Mouse (Mus musculus): ENCODE data around the gene St7.

The St7 gene

DNA sequence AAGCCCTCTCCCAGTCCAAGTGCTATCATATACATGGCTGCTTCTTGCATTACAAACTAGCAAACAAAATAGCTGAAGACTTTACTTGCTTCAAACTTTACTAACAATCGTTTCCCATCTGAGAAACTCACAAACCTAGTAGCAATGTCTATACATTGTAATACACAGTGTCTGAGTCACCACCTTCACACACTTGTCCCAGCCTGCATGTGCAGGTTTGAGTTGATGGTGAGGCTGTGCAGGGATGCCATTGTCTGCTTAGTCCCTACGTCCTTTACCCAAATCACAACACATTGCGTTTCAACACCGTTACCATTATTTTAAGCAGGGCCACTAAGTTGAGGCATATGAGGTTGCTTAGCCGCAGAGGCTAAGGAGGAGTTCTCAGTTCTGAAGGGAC, 26.7 kb downstream of the St7 start:
- no peak for DNase-seq (ENCODE audit: low read depth, low spot score)

- DNase-seq (ENCODE audit: low read depth, low spot score): no peak
Measured at GRCm38 (mm10) chr6:17720022-17720421, 27.3 kb downstream of the St7 start.

DNA sequence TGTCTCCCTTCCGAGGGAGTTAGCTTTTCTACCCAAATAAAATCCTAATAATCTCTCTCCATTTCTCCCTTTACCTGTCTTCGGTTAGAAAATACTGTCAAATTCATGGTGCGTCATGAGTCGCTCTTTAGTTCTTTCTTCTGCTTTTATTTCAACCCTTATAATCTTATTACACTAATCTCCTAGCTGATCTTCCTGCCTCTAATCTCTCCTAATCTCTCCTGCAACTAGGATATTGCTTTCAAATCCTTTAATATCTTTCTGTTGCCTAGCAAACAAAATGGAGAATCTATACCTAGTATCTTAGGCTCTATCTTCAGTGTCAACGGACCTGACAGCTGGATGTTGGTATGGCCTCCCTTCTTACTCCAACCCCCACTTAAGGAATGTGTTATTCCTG, 29.0 kb downstream of the St7 start:
- no peak for DNase-seq (ENCODE audit: low read depth, low spot score)

DNA sequence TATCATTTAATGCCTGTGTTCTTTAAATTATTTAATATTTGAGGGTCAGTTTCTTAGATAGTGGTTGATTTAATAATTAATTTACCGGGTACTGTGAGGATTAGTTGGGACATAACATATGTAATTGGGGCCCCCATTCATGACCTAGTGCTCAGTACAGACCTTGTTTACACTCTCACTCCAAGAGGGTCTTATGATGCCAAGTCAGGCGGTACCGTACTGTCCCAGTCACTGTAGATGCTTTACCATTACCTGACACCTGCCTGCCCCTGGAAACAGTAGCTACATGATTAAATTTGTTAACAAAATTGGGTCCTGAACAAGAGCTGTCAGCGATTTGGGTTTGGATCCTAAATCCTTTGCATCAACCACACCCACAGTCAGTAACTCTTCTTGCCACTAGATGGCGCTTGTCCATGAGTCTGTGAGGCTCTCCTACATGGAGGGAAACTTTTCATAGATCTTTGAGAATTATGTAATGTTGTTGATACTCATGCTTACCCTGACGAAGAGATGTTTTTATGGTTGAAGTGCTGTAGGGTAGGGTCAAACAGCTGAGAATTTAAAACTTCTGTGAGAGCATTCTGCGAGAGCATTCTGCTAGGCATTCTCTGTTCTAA, 33.2 kb downstream of the St7 start:
- DNase-seq (ENCODE audit: low read depth, low spot score): peak; percentile 65

GRCm38 (mm10) chr6:17727241-17727640, 34.5 kb downstream of the St7 start:
- DNase-seq (ENCODE audit: low read depth, low spot score): no peak

DNA sequence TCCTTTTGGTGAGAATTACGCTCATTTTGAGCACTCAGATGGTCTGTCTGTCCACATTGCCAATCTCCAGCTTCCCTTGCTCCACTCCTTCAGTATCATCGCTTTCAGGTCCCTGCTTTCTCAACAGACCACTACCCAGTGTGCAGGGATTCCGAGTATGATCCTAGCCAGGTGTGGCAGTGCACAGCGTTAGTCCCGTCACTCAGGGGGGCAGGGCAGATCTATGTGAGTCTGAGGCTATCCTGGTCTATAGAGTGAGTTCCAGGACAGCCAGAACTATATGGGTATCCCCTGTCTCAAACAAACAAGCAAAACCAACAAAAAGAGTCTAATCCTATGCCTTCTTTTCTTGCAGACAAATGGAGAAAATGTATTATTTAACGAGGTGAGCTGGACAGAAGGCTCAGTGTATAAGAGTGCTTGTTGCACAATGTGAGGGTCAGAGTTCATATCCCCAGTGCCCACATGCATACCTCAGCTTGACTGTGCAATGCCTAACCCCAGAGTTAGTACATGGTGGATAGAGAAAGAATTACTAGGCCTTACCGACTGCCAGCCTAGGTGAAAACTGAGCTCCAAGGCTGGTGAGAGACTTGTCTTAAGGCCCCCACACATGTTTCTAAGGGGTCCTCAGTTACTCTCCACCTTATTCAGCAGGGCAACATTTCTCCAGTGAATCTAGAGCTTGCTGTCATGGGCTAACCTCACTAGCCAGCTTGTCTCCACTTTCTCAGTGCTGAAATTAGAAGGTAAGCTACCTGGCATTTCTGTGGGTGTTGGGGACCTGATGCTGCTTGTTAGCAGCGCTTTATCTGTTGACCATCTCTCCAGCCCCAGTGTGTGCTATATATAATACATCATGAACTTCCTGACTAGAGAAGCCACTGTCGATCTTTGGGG, 35.4 kb downstream of the St7 start:
- DNase-seq (ENCODE audit: low read depth, low spot score): no peak

- no peak for DNase-seq (ENCODE audit: low read depth, low spot score)
Measured at GRCm38 (mm10) chr6:17730122-17730521, 37.4 kb downstream of the St7 start.

- no peak for DNase-seq (ENCODE audit: low read depth, low spot score)
Measured at GRCm38 (mm10) chr6:17731694-17732093, 39.0 kb downstream of the St7 start.

DNA sequence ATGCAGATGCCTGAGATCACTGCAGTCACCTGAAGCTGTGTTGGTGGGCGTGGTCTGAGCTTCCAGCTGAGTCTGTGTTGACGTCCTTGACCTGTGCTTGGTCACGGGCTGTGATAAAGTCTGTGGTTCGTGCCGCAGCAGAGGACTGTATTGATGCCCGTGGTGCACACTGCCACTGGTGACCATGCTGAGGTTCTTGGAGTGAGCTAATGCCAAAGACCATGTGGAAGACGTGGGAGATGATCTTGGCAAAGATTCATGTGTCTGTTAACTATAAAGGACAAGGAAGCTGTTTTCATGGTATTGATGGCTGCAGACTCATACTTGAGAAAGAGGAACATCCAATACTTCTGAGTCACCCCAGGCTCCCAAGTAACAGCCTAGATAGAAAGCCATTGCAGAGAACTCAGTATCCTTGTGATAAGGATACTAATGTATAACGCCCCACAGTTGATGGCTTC, 41.2 kb downstream of the St7 start:
- no peak for DNase-seq (ENCODE audit: low read depth, low spot score)

GRCm38 (mm10) chr6:17737262-17737948, 44.7 kb downstream of the St7 start:
- no peak for DNase-seq (ENCODE audit: low read depth, low spot score)

DNA sequence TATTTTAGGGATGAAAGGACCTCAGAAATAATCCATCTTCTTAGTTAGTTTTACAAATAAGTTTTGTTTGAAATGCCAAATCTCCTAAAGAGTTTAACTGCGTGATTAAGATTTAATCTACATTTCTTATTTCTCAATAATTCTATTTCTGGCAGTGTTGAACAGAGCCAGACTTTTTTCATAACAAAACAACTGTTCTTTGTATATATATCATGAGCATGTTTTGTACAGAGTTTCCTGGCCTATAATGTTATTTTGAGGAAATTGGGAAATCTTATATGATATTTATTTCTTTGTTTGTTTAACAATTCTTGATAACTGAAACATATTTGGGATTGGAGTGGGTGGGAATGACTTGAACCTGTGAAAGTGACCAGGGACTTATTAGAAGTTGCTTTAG, 47.4 kb downstream of the St7 start:
- no peak for DNase-seq (ENCODE audit: low read depth, low spot score)

DNA sequence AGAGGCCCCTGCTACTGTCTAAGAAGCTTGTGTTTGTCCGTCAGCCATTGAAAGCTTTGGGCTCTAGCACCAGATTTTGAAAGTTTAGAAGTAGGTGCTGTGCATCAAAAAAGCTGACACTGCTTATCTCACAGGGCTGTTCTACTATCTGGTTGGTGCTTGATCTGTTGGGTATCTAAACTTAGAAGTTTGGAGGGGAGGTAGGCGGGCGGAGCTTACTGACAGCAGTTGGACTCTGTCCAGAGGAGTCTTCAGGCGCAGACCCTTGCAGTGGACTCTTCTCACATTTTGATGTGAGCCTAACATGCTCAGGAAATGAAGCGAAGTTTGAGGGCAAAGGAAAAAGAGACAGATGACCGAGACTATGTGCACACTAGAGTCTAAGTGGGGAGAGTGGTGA, 48.9 kb downstream of the St7 start:
- DNase-seq (ENCODE audit: low read depth, low spot score): no peak

GRCm38 (mm10) chr6:17742209-17742608, 49.5 kb downstream of the St7 start:
- DNase-seq (ENCODE audit: low read depth, low spot score): no peak

DNA sequence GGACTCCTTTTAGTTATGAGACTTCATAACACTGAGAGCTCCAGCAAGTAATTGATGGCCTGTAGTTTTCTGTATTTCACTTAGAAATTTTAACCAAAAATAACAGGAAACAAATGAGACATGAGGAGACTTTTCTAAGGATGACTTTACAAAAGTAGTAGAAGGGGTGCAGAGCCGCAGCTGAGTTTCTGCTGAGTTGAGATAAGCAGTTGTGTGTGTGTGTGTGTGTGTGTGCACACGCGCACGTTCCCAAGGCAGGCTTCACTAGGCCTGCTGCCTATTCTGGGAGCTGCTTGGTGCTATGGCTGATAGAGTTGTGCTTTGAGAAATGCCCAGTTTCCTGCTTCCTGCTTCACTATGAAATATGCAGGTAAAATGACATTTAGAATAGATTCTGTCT, 50.6 kb downstream of the St7 start:
- DNase-seq (ENCODE audit: low read depth, low spot score): no peak

- no peak for DNase-seq (ENCODE audit: low read depth, low spot score)
Measured at GRCm38 (mm10) chr6:17747724-17748123, 55.0 kb downstream of the St7 start.

DNA sequence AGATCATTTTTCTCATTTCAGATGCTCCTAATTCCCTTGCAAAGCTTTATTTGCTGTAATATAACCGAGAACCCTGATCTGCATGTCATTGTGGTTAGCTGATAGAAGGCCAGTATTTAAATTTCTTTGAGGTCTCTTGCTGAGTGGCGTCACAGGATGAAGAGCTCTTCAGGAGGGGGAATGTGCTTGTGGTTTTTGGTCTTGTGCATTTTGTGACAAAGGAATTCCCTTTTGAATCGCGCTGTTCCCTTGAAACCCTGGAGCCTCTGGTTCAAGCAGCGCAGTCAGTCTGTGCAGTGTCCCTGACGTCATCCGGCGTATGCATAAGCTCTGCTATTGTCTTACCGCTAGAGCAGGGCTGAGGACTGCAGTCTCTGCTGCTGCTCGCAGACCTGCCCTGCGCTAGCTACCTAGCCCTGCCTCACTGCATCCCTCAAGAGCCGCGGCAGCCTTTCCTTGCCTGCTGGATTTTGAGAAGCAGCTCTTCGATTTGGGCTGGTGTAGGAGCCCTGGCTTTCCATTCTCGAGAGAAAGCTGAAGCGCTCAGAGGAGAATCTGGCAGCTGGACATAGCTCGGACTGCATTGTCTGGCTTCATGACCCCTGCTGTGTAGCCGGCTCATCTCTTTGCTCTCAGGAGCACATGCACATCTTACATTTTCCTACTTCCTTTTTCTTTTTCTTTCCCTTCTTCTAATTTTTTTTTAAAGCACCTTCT, 56.3 kb downstream of the St7 start:
- peak; percentile 92 for DNase-seq (ENCODE audit: low read depth, low spot score)

GRCm38 (mm10) chr6:17749596-17749995, 56.9 kb downstream of the St7 start:
- DNase-seq (ENCODE audit: low read depth, low spot score): no peak

- DNase-seq (ENCODE audit: low read depth, low spot score): no peak
Measured at GRCm38 (mm10) chr6:17750041-17750660, 57.4 kb downstream of the St7 start.

GRCm38 (mm10) chr6:17750957-17751356, 58.2 kb downstream of the St7 start:
- DNase-seq (ENCODE audit: low read depth, low spot score): no peak

- no peak for DNase-seq (ENCODE audit: low read depth, low spot score)
Measured at GRCm38 (mm10) chr6:17755902-17756301, 63.2 kb downstream of the St7 start.

DNA sequence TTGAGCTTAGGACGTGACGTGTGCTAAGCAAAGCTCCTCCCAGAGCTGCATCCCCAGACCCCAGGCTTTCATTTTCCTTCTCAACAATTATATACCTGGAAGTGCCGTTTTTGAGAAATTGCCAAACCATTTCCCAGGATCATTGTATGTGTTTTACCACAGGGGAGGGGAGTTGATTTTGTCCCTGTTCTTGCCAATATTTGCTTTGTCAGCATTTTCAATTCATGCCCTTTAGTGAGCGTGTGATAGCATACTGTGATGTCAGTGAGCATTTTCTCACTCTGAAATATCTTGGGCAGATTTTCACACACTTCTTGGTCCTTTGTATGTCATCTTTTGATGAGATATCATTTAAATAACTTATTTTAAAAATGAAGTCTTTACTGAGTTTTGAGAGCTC, 65.8 kb downstream of the St7 start:
- no peak for DNase-seq (ENCODE audit: low read depth, low spot score)
